Mouse (Mus musculus): ENCODE data around the gene Foxj2.
A peak's percentile ranks its signal among the peaks of the same experiment; 100 is the strongest.

The Foxj2 gene

DNA sequence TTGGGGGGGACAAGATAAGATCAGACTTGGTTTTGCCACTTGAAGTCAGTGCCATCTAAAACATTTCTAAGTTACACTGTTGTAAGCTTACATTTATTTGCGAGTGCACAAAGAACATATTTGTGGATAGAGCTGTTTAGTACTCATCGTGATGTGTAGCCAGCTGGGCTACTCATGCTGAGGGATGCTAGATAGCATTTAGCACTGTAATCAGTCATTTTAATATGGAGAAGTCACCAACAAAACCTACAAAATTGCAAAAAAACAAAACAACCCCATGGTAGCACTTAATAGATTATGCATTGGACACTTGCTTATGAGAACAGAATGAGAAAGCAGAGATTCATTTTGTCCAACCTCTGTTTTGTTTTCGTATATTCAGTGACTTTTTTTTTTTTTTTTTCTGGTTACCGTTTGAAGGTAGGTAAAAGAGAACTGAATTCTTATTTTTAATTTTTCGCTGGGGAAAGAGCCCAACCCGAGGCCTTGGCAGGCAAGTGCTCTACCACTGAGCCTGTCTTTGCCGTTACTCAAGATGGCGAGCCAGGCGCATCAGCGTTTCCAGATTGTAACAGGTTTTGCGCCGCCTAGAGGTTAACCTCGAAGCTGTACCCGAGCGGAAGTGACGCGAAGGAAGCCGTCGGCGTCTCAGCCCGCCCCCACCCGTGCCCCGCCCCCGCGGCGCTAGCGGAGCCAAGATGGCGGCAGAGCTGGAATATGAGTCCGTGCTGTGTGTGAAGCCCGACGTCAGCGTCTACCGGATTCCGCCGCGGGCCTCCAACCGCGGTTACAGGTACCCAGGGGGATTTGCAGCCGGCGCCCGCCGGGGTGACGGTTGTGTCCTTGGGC, 54.4 kb downstream of the Foxj2 start, which contains the start of gene Necap1:
Necap1 (plus strand) TSS at position 604 of the 849 bp plus-strand sequence.
- peak; percentile 99 for DNase-seq (ENCODE audit: low spot score in 2 of 2)

DNA sequence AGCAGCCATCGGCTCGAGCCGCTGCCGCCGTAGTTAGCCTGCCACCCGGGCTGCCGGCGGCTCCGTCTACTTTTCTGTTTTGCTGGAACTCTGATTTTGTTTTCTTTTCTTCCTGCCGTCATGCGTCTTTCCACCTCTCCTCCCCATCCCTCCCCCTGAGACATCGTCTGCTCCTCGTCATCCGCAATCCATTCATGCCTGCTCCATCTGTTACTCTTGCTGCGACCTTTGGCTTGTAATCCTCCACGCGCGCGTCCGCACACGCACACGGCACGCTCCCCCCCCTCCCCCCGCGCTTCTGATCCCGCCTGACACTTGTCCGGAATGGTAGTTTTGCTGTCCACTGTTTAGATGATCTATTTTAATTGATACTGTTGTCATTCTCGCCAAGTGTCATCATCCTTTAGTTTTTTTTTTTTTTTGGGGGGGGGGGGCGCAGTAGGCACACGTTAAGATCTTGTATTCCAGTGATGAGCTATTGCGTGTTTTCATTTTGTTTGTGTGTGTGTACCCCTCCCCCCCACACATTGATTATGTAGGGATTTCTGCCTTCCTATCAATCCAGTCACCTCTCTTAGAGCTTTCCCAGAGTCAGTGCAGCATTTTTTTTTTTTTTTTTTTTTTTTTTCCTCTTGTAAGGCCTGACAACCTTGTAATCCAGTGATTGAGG, 55.1 kb downstream of the Foxj2 start:
- no peak for DNase-seq (ENCODE audit: low spot score in 2 of 2)

DNA sequence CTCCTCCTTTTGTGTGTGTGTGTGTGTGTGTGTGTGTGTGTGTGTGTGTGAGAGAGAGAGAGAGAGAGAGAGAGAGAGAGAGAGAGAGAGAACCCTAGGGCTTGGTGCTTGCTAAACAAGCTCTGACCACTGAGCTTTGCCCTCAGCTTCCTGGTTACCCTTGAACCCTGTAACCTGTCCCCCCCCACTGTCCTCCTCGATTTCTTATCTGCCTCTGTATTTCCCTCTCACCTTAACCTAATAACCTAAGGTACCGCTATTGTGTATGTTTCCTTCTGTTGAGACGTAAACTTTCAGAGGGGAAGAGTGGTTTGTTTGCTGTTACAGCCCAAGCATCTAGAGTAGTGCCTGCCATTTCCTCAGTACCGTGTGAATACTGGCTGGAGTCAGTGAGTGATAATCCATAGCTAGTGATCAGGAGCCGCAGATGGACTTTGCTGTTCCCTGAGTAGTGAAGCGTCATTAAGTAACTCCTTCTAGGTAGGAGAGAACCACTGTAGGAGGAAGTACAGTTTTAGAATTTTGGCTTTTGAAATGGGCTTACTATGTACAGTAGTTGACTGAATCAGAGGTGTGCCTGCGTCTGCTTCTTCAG, 59.5 kb downstream of the Foxj2 start:
- no peak for DNase-seq (ENCODE audit: low spot score in 2 of 2)

DNA sequence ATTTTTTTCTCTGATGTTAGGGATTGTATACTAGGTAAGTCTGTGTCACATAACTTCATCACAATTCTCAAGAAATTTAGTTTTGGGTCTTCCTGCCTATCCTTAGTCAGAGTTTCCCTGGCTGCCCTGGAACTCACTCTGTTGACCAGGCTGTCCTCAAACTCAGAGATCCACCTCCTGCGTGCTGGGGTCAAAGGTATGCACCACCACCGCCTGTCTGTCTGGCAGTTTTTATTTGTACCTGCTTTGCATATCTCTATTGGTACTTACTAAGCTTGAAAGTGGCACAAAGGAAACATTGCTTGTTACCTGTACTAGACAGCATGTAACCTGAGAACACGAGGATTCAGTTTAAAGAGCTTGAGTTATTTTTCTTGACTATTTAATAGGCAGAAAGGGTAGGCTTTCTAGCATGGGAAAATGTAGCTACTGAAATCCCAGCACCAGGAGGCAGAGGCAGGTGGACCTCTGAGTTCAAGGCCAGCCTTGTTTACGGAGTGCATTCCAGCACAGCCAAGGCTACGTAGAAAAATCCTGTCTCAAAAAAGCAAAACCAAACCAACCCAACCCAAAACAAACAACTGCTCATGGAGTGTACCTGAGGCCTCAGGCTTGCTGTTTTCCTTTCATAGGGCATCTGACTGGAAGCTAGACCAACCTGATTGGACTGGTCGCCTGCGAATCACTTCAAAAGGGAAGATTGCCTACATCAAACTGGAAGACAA, 60.2 kb downstream of the Foxj2 start:
- DNase-seq (ENCODE audit: low spot score in 2 of 2) = no peak

DNA sequence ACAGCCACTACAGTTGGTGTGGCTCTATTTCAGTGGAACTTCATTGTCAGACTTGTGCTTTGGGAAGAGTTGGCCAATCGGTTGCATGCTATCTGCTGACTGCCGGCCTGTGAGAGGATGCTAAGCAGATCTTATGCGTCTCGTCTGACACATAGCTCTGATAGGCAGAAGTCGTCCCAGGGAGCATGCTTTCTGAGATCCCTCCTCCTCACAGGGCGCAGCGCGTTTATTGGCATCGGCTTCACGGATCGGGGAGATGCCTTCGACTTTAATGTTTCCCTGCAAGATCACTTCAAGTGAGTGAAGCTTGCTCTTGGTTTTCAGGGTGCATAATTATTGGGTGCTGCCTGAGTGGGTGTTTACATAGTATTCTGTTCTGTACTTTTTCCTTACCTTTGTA, 61.6 kb downstream of the Foxj2 start:
- DNase-seq (ENCODE audit: low spot score in 2 of 2) = no peak

DNA sequence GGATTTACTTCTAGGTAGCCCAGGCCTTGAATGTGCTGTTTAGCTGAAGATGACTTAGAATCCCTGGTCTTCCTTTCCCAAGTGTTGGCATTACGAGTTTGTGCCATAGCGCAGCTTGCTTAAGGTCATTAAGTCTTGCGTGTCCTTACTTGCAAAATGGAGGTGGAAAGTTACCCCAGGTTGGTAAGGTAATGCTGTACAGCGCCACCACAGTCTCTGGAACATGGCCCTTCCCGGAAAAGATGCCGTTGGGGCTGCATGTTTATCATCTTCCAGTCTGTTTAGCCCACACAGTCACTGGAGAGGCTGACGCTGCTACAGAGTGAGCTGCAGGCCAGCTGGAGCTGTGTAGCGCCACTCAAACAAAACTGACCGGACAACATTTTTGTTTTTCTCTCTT, 63.9 kb downstream of the Foxj2 start:
- no peak for DNase-seq (ENCODE audit: low spot score in 2 of 2)

DNA sequence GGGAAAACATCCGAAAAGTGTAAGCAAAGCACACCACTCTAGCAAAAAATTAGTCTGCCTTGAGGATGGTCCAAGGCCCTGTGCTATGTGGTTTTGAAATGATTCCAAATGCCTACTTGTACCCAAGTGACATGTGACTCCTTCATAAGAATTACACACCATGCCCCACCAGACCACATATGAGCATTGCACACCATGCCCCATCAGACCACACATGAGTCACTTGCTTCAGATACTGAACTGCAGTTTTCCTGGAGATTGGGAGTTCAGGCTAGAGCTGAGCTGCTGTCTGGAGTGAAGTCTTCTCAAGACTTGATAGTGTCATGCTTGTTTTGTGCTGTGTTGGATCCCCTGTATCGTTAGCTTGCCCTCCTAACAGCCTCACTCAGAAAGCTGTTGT, 69.9 kb downstream of the Foxj2 start:
- no peak for DNase-seq (ENCODE audit: low spot score in 2 of 2)

DNA sequence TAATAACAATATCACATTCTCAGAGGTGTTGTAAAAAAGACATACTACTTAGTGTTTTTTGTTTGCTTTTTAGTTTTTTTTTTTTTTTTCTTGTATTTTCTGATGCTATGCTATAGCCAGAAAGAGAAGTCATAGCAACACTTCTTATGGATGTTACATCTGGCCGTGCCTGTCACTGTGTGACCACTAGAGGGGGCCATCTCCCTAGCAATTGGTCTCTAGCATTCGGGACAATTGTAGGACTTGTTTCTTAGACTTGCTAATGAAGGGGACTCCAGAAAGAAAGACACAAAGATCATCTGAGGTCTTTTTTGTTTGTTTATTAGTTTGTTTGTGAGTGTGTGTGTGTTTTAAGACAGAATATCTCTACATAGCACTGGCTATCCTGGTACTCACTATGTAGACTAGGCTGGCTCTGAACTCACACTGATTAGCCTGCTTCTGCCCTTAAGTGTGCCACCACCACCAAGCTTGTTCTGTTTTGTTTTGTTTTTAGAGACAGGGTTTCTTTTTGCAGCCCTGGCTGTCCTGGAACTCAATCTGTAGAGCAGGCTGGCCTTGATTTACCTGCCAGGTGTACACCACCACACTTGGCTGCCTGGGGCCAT, 72.8 kb downstream of the Foxj2 start:
- peak; percentile 68 to 81 for DNase-seq (ENCODE audit: low spot score in 2 of 2)

All from right cerebral cortex, adult 2 months (tissue).